Mouse (Mus musculus): ENCODE measurements at regions not wholly inside any gene's neighbourhood (a gene's known extent, or its start where the extent isn't known, plus 50 kb on each side); places are given as distances from the start of the nearest gene placed in this dataset.

DNA sequence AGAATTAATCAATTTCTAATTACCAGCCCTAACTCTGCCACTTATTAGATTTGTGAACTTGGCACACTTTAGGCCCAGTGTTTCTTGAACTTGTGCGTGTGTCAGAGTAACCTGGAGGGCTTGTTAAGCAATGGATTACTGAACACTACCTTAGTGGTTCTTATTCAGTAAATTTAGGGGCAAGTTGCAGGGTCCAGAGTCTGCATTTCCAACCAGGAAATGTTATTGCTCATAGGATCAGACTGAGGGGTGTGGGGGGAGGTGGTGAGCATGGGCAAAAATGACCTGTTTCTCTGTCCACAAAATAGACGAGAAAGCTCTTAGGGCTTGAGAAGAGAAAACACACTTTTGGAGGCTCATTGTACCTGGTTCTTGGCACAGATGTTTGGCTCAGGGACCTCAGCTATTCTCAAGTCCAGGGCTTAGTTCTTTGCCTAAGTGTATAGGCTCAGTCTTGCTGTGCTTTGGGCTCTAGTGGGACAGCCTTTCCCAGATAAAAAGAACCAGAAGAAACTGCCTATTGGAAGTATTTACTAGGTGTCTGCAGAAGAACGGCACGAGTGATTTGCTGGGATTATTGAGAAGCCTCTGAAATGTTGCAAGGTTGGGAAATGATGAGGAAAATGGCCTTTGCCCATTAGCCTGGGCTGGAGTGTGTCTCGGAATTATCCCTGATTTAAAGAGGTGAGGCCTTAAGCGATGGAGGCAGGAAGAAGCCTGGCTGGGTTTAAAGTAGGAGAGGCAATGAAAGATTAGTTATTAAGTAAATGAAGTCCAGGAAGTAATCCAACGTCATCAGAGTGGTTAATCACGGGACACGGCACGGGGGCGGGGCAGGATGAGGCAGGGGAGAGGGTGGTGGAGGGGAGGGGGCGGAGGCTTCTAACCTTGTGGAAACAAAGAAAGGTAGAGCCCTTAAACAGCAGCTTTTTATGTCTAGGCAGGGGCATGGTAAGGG lies 113.2 kb upstream of the Fggy start:
- intact Hi-C loops (cut with DNase I) = no loop called here
- no peak for DNase-seq (ENCODE audit: low spot score in 2 of 2)

DNA sequence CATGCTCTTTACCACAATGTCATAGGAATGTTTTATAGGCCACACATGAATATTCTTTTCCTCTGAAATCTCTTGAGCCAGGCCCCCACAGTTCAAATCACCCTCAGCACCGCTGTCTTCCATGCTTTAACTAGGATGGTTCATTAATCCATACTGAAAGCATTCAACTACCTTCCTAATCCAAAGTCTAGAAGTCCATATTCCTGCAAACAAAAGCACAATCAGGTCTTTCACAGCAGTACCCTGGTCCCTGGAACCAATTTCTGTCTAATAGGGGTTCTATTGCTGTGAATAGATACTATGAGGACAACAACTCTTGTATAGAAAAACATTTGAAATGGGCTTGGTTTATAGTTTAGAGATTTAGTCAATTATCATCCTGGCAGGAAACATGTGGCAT lies 107.0 kb upstream of the Fggy start:
- intact Hi-C loops (cut with DNase I) = no loop called here
- DNase-seq (ENCODE audit: low spot score in 2 of 2) = no peak

DNA sequence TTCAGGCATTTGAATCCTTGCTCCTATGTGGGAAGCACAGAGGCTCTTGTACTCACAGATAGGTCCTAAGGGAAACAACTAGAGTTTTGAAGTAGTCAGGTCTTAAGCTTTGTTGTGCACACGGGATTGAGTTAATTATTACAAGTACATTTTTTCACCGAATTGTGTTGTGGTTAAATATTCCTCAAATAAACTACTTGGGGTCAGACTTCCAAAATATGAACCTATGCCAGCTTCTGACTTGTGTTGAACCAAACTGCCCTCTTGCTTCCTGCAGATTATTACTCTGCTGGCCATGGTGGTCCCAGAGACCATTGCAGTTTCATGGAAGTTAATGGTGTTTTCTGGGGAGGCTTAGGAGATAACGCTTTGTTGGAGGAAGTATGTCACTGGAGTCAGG lies 105.5 kb upstream of the Fggy start:
- DNase-seq (ENCODE audit: low spot score in 2 of 2) = no peak
- intact Hi-C loops (cut with DNase I) = no loop called here

DNA sequence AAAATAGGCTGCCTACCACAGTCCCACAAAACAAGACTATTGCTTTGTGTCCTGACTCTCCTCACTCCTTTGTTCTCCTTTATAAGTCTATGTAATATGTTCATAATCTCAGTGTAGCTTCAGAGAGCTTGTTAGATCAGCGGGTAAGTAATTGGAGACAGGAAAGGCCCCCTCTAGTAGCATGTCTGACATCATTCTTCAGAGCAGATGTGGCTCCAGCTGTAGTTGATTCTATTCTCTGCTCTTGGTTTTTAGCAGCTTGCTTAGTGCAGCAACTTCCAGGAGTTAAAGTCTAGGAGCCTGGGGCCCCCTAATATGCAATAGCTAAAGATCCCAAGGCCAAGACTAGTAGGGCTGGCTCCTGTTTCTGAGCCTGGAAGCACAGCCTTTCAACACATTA lies 101.0 kb upstream of the Fggy start:
- DNase-seq (ENCODE audit: low spot score in 2 of 2) = no peak
- intact Hi-C loops (cut with DNase I) = no loop called here

DNA sequence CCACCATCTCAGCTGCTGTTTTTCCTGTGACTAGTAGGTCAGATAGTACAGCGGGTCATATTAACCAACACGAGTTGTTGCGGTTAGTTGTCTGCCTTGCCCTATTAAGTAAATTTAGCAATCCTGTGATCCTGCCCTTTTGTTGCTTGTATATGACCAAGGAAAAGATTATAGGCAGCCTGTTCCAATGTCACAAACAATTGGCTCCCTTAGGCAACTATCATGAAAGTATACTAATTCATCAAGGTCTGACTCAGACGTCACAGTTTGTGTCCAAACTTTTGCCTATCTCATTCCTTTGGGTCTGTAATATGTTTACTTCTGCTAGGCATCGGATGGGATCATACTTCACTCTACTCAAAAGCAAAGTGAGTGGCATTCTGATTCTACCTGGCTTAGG lies 100.4 kb upstream of the Fggy start:
- intact Hi-C loops (cut with DNase I) = no loop called here
- no peak for DNase-seq (ENCODE audit: low spot score in 2 of 2)

DNA sequence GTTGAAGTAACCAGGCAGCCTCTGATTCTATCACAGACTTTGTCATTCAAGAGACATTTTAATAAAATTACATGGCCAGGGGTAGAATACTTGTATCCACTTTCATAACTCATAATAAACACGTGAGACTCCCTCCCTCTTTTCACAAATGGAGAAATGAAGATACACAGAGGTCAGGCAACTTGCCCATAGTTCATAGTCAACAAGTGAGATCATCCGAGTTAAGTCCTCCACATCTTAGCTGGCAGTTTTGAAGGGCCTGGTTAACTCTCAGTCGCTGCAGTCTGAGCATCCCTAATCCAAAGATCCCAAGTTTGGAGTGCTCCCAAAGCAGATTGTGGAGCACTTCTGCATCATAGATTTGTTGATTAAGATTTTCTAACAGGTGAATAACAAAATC lies 94.8 kb upstream of the Fggy start:
- intact Hi-C loops (cut with DNase I) = no loop called here
- no peak for DNase-seq (ENCODE audit: low spot score in 2 of 2)

DNA sequence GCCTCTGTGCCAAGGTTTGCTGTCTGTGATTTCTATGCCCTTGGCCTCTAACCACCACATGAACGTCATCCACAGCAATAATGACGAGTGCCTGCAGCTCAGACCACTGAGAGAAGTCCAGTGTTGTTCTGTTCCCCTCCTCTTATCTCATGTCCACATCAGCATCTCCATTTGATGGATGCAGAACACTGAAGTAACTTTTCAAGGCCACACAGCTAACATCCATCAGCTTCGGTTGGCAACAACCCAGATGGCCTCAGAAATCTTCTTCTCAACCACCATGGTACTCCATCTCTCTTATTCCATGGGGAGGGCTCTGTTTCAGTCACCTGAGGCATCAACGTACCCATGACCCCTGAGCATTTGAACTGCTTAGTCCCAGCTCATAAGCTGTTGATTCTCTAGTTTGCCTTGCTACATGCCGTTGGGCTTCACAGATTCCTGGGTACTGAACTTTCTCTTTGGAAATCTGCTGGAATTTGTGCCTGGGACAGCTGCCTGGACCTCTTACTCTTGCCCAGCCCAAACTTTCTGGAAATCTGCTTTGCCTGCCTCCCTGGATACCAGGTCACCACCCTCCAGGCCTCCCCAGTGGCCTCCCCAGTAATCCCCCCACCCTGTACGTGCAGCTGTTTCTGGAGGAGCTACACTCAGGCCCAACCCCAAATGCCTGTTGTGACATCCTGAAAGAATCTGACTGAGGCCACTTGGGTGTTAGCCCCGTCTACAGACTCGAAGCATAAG lies 94.1 kb upstream of the Fggy start:
- intact Hi-C loops (cut with DNase I) = no loop called here
- no peak for DNase-seq (ENCODE audit: low spot score in 2 of 2)

DNA sequence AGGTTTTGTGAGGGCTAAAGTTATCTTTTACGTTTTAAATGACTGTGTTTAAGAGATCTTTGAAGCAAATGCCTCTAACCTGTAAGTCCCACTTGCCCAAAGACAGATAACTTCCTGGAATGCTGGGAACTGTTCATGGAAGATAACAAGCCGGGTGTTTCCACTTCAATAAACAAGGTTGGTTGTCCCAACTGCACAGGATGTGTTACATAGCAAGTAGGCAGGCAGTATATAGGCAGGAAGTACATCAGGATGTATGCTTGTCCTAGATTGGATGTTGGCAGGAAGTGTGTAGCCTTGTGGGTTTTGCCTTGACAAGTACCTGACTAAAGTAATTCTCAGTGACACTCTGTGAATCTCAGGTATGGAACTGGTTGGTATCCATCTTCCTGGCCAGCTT lies 90.7 kb upstream of the Fggy start:
- DNase-seq (ENCODE audit: low spot score in 2 of 2) = no peak
- intact Hi-C loops (cut with DNase I) = no loop called here

DNA sequence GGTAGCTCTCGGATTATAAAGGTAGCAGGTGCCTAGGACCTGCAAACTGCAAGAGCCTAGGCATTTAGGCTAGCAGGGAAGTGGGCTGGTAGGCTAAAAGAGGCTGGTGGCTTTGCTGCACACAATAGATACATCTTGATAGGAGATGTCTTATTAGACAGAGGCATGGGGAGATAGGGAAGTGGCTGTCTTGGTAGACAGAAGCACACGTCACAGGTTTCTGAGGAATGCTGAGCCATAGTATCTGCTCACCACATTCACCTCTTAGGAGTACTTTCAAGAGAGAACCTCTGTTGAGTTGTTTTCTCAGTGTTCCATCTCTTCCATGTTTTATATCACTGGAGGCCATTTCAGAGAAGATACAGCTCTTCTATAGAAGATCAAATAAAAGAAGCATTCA lies 89.8 kb upstream of the Fggy start:
- intact Hi-C loops (cut with DNase I) = no loop called here
- DNase-seq (ENCODE audit: low spot score in 2 of 2) = no peak

DNA sequence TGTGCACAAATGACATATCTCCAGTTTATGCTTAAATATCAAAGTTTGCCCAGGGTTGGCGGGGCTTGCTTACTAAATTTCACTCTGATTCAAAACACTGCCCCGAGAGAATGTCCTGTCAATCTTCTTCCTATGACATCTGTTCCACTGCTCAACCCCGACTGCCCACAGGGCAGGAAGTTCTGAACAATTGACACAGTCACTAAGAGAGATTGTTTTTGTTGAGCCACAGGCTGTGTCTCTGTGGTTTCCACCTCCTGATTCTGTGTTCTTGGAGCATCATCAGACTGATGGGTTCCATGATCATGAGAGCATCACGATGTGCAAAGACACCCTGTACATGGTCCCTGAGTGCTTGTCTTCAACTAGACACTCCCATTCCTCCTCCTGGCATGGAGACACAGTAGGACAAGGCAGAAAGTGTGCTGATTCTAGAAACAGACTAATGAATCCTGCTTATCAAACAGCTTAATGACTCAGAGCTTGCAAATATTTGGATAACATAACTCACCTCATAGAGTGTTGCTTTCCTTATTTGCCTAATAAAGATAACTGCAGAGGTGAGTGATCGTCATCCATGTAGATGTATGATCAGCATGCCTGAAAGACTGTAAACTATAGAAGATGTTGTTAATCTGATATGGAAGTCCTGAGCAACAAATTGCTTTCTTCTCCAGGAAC lies 82.4 kb upstream of the Fggy start:
- intact Hi-C loops (cut with DNase I) = loop anchor here (5.0 kb wide), 1 partner anchor 38 kb away; no protein-coding TSS in a partner anchor
- DNase-seq (ENCODE audit: low spot score in 2 of 2) = no peak

DNA sequence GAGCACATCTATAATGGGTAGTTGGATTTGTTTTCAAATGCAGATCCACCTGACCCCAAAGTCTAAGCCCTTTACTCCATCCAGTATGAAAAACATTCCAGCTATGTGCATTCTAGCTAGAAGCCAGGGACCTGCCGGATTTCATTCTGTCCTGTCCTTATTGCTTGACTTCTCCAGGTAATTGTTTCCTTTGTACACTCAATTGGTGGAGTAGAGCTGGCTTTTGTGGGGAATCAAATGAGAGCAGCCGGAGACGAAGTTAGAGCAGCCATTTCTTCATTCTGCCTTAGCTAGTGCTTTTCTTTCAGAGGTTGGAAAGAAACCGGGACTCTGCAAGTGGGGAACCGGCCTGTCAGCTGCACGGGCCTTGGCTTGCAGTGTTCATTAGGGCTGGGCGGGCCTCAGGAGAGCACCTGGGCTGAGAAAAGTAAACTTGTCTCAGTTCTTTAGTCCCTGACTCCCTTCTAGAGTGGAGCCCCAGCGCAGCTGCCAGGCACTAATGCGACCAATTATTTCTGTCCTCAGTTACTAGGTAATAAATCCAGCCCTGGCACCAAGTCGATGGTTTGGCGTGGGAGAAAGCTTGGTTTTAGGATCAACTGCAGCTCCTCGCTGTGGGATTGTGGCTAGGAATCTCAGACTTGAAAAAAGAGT lies 81.1 kb upstream of the Fggy start:
- intact Hi-C loops (cut with DNase I) = no loop called here

DNA sequence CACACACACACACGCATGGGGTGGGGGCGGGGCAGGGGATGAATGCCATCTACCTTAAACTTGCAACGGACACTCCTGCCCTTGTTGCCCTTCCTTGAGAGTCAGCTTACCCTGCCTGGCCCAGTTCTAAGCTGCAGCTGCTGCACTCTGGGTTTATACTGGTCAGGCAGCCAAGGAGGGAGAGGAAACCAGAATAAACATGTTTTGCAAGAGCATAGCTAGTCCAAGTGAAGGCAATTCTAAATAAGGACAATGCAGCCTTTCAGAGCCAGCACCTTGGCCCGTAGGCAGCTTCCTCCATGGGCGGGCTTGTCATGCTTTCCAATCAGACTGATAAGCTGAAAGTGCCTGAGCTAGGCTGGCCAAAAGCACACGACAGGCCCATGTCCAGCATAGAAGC lies 73.7 kb upstream of the Fggy start:
- intact Hi-C loops (cut with DNase I) = no loop called here
- DNase-seq (ENCODE audit: low spot score in 2 of 2) = peak in 1 of 2 experiments; percentile 1

More for the DNA sequence above, 81.1 kb upstream of the Fggy start:
- no peak for DNase-seq (ENCODE audit: low spot score in 2 of 2)

DNA sequence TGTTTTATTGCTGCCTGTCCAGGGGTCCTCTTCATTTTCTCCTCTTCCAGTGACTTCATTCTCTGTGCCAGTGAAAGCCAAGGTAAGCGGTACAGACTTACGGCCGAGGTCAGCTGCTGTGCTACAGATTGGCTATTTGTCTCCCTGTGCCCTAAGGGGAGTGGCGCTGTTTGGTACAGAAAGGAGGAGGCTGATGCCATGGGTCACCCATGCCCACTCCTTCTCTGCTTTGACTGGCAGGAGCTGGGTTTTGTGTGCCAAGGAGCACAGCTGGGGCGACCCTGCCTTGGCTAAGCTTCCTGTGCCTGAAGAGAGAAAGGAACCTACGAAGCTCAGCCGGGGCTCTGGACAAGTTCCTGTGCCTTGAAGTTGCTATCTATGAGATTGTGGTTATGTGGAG lies 70.0 kb upstream of the Fggy start:
- intact Hi-C loops (cut with DNase I) = no loop called here
- DNase-seq (ENCODE audit: low spot score in 2 of 2) = no peak

DNA sequence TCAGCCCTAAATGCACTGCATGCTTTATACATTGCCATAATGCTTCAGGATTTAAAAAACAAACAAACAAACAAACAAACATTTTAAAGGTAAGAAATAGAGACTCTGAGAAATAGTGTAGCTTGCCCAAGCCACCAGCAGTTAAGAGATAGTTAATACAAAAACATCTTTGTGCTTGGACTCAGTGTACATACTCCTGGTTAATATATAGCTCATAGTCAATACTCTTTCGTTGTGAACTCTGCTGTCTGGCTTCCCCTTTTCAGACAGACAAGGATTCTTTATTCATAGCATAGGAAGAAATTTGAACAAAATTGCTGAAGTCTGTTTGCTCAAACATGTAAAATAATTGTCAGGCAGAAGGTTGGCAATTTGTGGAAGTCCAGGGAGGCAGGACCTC lies 69.3 kb upstream of the Fggy start:
- no peak for DNase-seq (ENCODE audit: low spot score in 2 of 2)
- intact Hi-C loops (cut with DNase I) = no loop called here

DNA sequence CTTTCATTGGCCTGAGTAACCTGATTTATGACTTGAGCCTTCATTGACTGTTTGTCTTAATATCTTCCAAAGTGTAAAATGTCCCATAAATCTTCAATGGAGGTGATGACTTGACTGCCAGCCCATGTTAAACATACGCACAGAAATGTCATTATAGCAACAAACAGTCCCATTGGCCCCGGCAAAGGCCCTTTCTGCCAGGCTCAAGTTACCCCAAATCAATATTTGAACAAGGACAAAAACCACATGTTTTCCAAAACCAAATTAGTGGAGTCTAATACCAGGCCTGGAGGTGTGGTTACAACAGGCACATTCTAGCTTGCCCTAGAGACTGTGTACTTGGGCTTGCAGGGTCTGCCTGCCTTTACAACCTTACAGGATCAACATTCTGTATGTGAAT lies 68.2 kb upstream of the Fggy start:
- no peak for DNase-seq (ENCODE audit: low spot score in 2 of 2)
- intact Hi-C loops (cut with DNase I) = no loop called here

DNA sequence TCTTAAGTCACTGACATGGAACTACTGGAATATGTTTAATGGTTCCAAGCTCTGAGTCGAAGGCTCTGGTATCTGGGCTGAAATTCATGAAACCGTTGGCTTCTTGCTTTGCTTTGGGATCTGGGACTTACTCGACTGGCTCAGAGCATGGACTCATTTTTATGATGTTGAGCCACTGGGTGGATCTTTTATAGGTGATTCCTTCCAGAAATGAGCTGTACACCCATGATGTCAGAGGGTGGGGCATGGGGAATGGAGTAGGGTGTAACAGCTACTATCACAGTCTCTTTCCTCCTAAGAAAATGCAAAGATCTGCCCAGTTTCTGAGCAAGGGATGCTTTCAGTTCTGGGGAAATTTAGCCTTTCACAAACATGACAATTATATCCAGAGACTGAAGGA lies 57.0 kb upstream of the Fggy start:
- DNase-seq (ENCODE audit: low spot score in 2 of 2) = no peak
- intact Hi-C loops (cut with DNase I) = no loop called here

DNA sequence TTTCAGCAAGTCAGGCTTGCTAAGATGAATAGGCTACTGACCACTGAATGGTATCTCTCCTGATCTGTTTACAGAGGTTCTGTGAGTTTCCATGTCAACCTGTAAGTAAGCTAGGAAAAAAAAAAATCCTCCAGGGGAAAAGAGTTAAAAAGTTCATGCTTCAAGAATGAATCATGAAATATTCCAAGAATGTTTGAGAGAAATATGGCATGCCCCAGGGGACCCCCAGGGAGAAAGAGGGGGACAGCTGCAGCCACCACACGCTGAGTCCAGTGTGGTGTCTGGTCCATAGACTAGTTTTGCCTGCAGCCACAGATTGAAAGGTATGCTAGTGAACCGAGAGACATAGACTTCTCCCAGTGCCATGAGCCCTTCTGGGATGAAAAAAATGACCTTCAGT lies 56.1 kb upstream of the Fggy start:
- DNase-seq (ENCODE audit: low spot score in 2 of 2) = no peak
- intact Hi-C loops (cut with DNase I) = no loop called here

DNA sequence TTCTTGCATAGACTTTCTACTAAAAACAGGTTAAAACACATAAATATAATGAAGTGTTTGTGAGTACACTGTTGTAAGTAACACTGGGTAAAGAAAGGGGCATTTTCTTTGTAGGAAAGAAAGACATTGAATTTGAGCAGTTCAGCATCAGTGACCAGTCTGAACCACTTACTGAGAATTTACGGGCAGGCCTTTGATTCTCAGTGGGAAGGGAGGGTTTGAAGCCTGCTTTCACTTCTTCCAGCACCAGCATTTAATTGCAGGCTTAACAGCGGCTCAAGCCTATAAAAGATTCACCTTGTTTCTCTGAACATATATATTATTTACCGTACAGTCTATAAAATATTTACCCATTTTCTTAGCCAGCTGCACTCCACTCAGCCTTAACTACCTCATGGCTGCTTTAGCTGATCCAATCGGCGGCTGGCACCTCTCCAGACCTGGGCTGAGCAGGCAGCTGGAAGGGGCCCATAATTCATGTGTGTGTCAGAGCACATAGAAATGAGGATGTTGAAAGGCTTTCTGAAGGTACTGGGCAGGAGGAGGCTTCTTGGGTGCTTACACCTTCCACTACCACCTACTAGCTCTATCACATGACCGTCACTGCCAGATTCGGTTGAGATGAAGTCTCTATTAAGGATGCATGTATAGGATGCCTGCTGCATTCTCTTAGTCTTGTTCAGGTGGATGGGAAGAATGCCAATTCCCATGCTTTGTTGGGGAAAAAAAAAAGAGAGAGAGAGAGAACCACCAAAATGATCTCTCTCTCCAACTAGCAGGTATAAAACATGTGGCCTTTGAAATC lies 50.0 kb upstream of the Fggy start:
- intact Hi-C loops (cut with DNase I) = no loop called here
- no peak for DNase-seq (ENCODE audit: low spot score in 2 of 2)

All from left cerebral cortex, postnatal 25 days (tissue).